Mouse (Mus musculus): Measurements from ENCODE around the gene Osbpl3. TPM values are rescaled to one million over a fixed set of nuclear protein-coding genes. Genes with fewer than 3 reads are reported as not detected.

The Osbpl3 gene
- polyA plus RNA-seq, 1 experiment from 2014 or later, result 9.3 TPM

DNA sequence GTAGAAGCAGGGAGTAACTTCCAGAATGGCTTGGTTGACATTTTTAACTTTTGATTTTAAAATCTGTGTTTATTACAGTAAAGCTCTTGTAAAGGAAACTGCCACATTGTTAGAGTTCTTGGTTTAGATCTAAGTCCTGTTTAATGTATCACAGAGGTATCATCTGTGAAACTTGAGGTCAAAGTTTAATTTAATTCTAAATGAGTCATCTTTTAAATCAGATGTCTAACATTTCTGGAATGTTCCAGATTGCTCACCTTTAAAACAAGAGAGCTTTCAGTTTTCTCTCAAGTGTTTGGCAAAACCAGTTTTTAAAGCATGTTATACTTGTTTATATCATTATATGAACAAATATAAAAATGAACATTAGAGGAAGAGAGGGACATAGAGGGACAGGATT lies 4.2 kb upstream of the Osbpl3 start:
- no peaks in the 10 kb centered on the region for H3K4me1 ChIP-seq (ENCODE audit: control insufficient read depth, insufficient read depth, low read length)
- no peaks in the 10 kb centered on the region for H3K9me3 ChIP-seq (replicated peaks; ENCODE audit: control insufficient read depth, low read length)
- no peak overlapping the region for H3K9ac ChIP-seq (ENCODE audit: low read depth, low read length)
- H3K36me3 ChIP-seq (ENCODE audit: control insufficient read depth, insufficient read depth, low read length), result no peaks in the 10 kb centered on the region
- no peak overlapping the region for H3K27ac ChIP-seq (ENCODE audit: low read depth, low read length)
- no peaks in the 10 kb centered on the region for H3K27me3 ChIP-seq (ENCODE audit: control insufficient read depth, insufficient read depth, low read length)
- H3K4me3 ChIP-seq (ENCODE audit: low read depth, low read length), result no peak overlapping the region
- ATAC-seq (replicated peaks; ENCODE audit: insufficient number of reproducible peaks, low FRiP score, low TSS enrichment), result no peak
- H3K4me2 ChIP-seq, result no peak overlapping the region

DNA sequence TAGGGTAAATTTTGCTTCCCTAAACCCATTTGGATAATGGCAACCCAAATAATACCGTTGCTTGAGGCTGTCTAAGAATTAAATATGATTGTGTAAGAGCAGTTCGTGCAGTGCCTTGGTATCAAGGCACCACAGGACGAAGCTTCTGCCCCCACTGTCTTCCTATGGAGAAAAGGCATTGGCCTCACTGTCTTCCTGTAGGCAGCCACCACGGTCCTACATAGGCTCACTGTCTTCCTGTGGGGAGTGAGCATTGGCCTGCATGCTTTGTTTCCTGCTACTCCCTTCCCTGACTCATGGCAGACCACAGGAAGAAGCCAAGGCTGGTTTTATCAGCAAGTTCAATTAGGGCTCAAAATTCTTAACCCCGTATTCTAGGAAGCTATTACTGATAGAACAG lies 3.3 kb upstream of the Osbpl3 start:
- ATAC-seq (replicated peaks; ENCODE audit: insufficient number of reproducible peaks, low FRiP score, low TSS enrichment), result no peak
- no peaks in the 10 kb centered on the region for H3K36me3 ChIP-seq (ENCODE audit: control insufficient read depth, insufficient read depth, low read length)
- H3K27me3 ChIP-seq (ENCODE audit: control insufficient read depth, insufficient read depth, low read length), result no peaks in the 10 kb centered on the region
- no peak overlapping the region for H3K4me3 ChIP-seq (ENCODE audit: low read depth, low read length)
- H3K9ac ChIP-seq (ENCODE audit: low read depth, low read length), result no peak overlapping the region
- WGBS (ENCODE audit: insufficient replicate concordance), result 59% methylated on average over 5 of the region's 5 CpGs
- no peaks in the 10 kb centered on the region for H3K9me3 ChIP-seq (replicated peaks; ENCODE audit: control insufficient read depth, low read length)
- no peak overlapping the region for H3K27ac ChIP-seq (ENCODE audit: low read depth, low read length)
- H3K4me2 ChIP-seq, result no peak overlapping the region
- peaks cover 6% of the 10 kb centered on the region; the same call in 1 of the 2 replicates for H3K4me1 ChIP-seq (ENCODE audit: control insufficient read depth, insufficient read depth, low read length)

DNA sequence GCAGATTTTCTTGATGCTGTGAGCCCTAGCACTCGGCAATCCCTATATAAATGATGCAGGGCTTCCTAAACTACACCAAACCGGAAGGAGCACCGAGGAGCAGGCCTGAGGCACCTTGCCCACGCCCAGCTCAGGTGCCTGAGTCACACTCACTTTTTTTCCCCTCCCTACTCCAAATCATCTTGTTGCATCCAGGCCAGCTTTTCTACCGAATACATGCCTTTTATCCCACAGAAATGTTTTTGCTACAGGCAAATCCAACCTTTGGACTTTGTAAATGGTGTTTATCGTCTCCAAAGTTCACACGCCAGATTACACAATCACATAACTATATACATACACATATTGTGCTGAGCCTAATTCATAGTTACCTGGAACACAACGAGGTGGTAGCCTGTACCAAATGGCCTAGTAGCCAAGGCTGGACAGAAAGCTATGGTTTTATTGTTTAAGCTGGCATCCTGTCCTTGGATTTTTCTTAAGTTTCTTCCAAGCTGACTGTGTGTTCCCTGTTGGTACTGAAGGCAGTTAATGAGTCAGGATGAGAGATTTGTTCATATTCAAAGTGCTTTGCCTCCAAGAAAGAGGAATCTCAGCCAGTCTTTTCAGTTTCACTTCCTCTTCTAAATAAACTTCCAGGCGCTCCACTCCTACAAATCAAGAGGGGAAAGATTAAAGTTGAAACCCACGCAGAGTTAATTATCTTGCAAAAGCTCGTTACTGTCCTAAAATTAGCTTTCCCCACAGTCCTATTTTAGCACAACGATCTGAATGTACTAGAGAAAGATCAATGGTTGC lies 1.7 kb upstream of the Osbpl3 start:
- Histone ChIP-seq H3K9ac (ENCODE audit: low read depth, low read length) (no peak overlapping the region), H3K4me2 (no peak overlapping the region), H3K9me3 (replicated peaks; ENCODE audit: control insufficient read depth, low read length) (no peaks in the 10 kb centered on the region), H3K27me3 (ENCODE audit: control insufficient read depth, insufficient read depth, low read length) (no peaks in the 10 kb centered on the region), H3K27ac (ENCODE audit: low read depth, low read length) (no peak overlapping the region), H3K4me1 (ENCODE audit: control insufficient read depth, insufficient read depth, low read length) (peaks cover 6% of the 10 kb centered on the region; the same call in 1 of the 2 replicates), H3K4me3 (ENCODE audit: low read depth, low read length) (no peak overlapping the region), H3K36me3 (ENCODE audit: control insufficient read depth, insufficient read depth, low read length) (no peaks in the 10 kb centered on the region)
- 80% methylated on average over 12 of the region's 12 CpGs for WGBS (ENCODE audit: insufficient replicate concordance)
- ATAC-seq (replicated peaks; ENCODE audit: insufficient number of reproducible peaks, low FRiP score, low TSS enrichment), result no peak

DNA sequence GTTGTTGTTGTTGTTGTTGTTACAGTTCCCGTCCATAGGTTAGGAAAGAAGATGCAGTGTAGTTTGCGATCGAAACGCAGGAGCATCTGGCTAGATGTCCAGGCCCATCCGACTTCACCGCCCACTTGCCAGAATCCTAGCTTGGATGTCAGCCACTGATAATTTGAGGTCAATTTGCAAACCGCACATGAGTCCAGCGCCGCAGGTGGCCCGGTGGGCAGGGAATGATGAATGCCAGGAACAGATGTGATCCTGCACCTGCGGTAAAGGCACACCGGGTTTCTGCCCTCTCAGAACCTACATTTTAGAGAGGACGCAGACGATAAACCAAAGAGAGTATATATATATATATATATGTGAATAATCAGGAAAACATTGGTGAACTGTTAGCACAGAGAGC lies 705 bp upstream of the Osbpl3 start:
- ATAC-seq (replicated peaks; ENCODE audit: insufficient number of reproducible peaks, low FRiP score, low TSS enrichment), result no peak

DNA sequence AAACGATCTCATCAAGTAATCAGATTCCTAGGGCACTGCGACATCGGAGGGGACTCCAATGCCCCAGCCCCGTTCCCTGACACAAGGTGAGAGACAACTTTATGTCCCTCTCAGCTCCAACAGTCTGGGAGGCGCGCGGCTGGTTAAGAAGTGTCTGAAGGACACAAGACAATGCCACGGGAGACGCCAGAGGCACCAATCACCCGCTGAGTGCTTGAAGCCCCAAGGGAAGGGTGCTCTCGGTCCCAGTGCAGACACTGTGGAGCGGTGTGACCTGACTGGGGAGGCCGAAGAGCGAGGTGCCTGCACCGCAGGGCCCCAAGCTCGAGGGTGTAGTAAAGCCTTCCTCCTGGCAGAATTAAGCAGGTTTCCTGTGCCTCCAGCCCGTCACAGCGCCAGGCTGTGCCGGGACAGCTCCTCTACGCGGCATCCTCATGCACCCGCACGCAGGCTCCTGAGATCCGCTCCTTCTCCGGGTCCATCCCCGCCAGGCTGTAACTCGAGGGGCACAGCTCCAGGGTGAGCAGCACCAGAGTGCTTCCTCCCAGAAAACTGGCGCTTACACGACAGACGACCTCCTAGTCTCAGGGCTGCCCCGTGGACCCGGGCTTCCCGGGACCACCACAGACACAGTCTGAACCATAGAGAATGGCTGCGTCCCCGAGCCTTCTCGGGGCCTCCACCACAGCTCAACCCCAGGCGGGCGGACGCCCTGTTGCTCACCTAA lies 736 bp downstream of the Osbpl3 start:
- peaks cover 6% of the 10 kb centered on the region; the same call in 1 of the 2 replicates for H3K4me1 ChIP-seq (ENCODE audit: control insufficient read depth, insufficient read depth, low read length)
- peak overlapping the region; percentile 79 for H3K9ac ChIP-seq (ENCODE audit: low read depth, low read length)
- H3K36me3 ChIP-seq (ENCODE audit: control insufficient read depth, insufficient read depth, low read length), result no peaks in the 10 kb centered on the region
- peak overlapping the region; percentile 36 for H3K27ac ChIP-seq (ENCODE audit: low read depth, low read length)
- no peaks in the 10 kb centered on the region for H3K27me3 ChIP-seq (ENCODE audit: control insufficient read depth, insufficient read depth, low read length)
- H3K9me3 ChIP-seq (replicated peaks; ENCODE audit: control insufficient read depth, low read length), result no peaks in the 10 kb centered on the region
- ATAC-seq (replicated peaks; ENCODE audit: insufficient number of reproducible peaks, low FRiP score, low TSS enrichment), result peak; percentile 52
- WGBS (ENCODE audit: insufficient replicate concordance), result 0% methylated on average over 39 of the region's 39 CpGs
- H3K4me3 ChIP-seq (ENCODE audit: low read depth, low read length), result peak overlapping the region; percentile 68
- H3K4me2 ChIP-seq, result peak overlapping the region; percentile 91

More for the DNA sequence above, 705 bp upstream of the Osbpl3 start:
- Histone ChIP-seq H3K4me2 (peak overlapping the region; percentile 91), H3K27ac (ENCODE audit: low read depth, low read length) (no peak overlapping the region), H3K9me3 (replicated peaks; ENCODE audit: control insufficient read depth, low read length) (no peaks in the 10 kb centered on the region), H3K9ac (ENCODE audit: low read depth, low read length) (no peak overlapping the region), H3K27me3 (ENCODE audit: control insufficient read depth, insufficient read depth, low read length) (no peaks in the 10 kb centered on the region), H3K36me3 (ENCODE audit: control insufficient read depth, insufficient read depth, low read length) (no peaks in the 10 kb centered on the region), H3K4me1 (ENCODE audit: control insufficient read depth, insufficient read depth, low read length) (peaks cover 6% of the 10 kb centered on the region; the same call in 1 of the 2 replicates), H3K4me3 (ENCODE audit: low read depth, low read length) (no peak overlapping the region)
- 75% methylated on average over 14 of the region's 14 CpGs for WGBS (ENCODE audit: insufficient replicate concordance)

DNA sequence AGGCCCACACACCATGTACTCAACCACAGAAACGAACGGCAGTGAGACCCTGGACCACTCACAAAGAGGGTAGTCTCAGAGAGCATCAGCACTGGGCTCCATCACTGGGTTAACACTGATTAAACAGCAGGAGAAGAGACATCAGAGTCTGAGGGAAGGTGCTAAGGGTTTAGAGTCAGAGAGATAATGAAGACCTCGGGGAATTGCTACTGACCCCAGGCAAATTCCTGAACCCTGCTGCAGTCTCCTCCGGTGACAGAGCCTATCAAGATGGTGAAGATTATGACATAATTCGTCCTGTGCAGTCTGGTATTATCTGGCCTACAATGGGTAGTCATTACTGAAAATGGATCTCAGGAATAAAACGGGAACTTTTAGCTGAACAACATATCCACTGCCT lies 2.4 kb downstream of the Osbpl3 start:
- WGBS (ENCODE audit: insufficient replicate concordance), result 32% methylated on average over 6 of the region's 6 CpGs
- no peak overlapping the region for H3K9ac ChIP-seq (ENCODE audit: low read depth, low read length)
- no peak overlapping the region for H3K4me2 ChIP-seq

DNA sequence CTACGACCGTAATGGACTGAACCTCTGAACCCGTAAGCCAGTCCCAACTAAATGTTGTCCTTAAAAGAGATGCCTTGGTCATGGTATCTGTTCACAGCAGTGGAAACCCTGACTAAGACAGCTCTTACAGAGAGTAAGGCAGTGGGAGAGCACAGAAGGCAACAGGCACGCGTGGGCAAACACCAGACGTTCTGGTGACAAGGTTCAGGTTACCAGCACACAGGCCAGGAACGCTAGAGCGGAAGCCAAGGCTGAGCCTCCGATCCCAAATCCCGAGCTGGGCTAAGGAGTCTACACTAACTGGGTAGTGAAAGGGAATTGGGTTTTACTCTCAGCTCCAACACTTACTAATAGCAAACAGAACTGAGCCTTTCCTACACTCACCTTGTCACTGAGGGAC lies 3.8 kb downstream of the Osbpl3 start:
- Histone ChIP-seq H3K4me3 (ENCODE audit: low read depth, low read length) (no peak overlapping the region), H3K27ac (ENCODE audit: low read depth, low read length) (no peak overlapping the region), H3K4me1 (ENCODE audit: control insufficient read depth, insufficient read depth, low read length) (peaks cover 6% of the 10 kb centered on the region; the same call in 1 of the 2 replicates), H3K9me3 (replicated peaks; ENCODE audit: control insufficient read depth, low read length) (no peaks in the 10 kb centered on the region), H3K36me3 (ENCODE audit: control insufficient read depth, insufficient read depth, low read length) (no peaks in the 10 kb centered on the region), H3K4me2 (no peak overlapping the region), H3K27me3 (ENCODE audit: control insufficient read depth, insufficient read depth, low read length) (no peaks in the 10 kb centered on the region), H3K9ac (ENCODE audit: low read depth, low read length) (no peak overlapping the region)
- no peak for ATAC-seq (replicated peaks; ENCODE audit: insufficient number of reproducible peaks, low FRiP score, low TSS enrichment)
- WGBS (ENCODE audit: insufficient replicate concordance), result 88% methylated on average over 10 of the region's 10 CpGs

More for the DNA sequence above, 2.4 kb downstream of the Osbpl3 start:
- no peak overlapping the region for H3K27ac ChIP-seq (ENCODE audit: low read depth, low read length)
- H3K4me1 ChIP-seq (ENCODE audit: control insufficient read depth, insufficient read depth, low read length), result peaks cover 6% of the 10 kb centered on the region; the same call in 1 of the 2 replicates
- no peaks in the 10 kb centered on the region for H3K9me3 ChIP-seq (replicated peaks; ENCODE audit: control insufficient read depth, low read length)
- ATAC-seq (replicated peaks; ENCODE audit: insufficient number of reproducible peaks, low FRiP score, low TSS enrichment), result no peak
- no peak overlapping the region for H3K4me3 ChIP-seq (ENCODE audit: low read depth, low read length)
- H3K27me3 ChIP-seq (ENCODE audit: control insufficient read depth, insufficient read depth, low read length), result no peaks in the 10 kb centered on the region
- no peaks in the 10 kb centered on the region for H3K36me3 ChIP-seq (ENCODE audit: control insufficient read depth, insufficient read depth, low read length)

DNA sequence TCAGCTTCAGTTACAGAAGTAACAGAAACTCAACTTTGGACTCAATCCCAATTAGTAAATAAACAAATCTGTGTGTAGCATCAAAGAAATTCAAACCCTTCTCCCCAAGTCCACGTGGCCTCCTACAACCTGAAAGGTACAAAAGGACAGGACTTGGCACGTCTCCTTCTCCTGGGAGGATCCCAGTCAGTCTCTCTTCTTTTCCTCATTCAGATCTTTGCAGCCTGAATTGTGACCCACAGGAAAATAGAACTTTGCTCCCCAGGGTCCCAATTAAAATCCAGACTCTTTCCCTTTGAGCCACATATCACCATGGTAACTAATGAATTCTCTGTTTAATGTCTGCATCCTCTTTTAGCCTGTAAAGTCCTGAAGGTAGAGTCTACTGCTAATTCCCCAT lies 10.4 kb downstream of the Osbpl3 start:
- Histone ChIP-seq H3K4me3 (ENCODE audit: low read depth, low read length) (no peak overlapping the region), H3K27ac (ENCODE audit: low read depth, low read length) (no peak overlapping the region), H3K4me2 (no peak overlapping the region), H3K4me1 (ENCODE audit: control insufficient read depth, insufficient read depth, low read length) (peaks cover 10% of the 10 kb centered on the region; the same call in 1 of the 2 replicates), H3K36me3 (ENCODE audit: control insufficient read depth, insufficient read depth, low read length) (no peaks in the 10 kb centered on the region), H3K9me3 (replicated peaks; ENCODE audit: control insufficient read depth, low read length) (no peaks in the 10 kb centered on the region), H3K9ac (ENCODE audit: low read depth, low read length) (no peak overlapping the region), H3K27me3 (ENCODE audit: control insufficient read depth, insufficient read depth, low read length) (no peaks in the 10 kb centered on the region)
- no peak for ATAC-seq (replicated peaks; ENCODE audit: insufficient number of reproducible peaks, low FRiP score, low TSS enrichment)
- 80% methylated on average over 2 of the region's 2 CpGs for WGBS (ENCODE audit: insufficient replicate concordance)
